12 mouse cellular contexts compared by ENCODE assay signal in genomic region chr16:95459325-95459691, GRCm38 (mm10).
DNase-seq lines count a peak whose midpoint lies in the region; ATAC-seq and TF ChIP-seq lines count a peak whose summit lies in the region.
"Had no signal": no experiment of that assay in that cellular context is flagged by ENCODE, and none has a peak within 500 bp of the region (broad histone marks: within the 10 kb centered on the region; RNA-seq: fewer than 3 reads in every experiment).

No protein-coding gene starts in this region.

- H3K27ac ChIP-seq in layer of hippocampus, adult 2 months = peak overlapping the region; percentile 77; the same call in 1 of the 2 replicates
- peak overlapping the region; percentile 73; the same call in 1 of the 2 replicates for H3K27ac ChIP-seq in heart, embryonic 13.5 days (replicated peaks)

- H3K9me3 ChIP-seq in heart, embryonic 13.5 days = no peaks in the 10 kb centered on the region
- no peaks in the 10 kb centered on the region for H3K9me3 ChIP-seq in megakaryocyte, embryonic 14.5 days

- H3K9ac ChIP-seq in heart, embryonic 13.5 days = no peak overlapping the region

- H3K4me3 ChIP-seq in layer of hippocampus, adult 2 months = peak overlapping the region; percentile 38; the same call in 1 of the 2 replicates
- H3K4me3 ChIP-seq in heart, embryonic 13.5 days = peak overlapping the region; percentile 48
- H3K4me3 ChIP-seq in megakaryocyte, embryonic 14.5 days (replicated peaks) = peak overlapping the region; percentile 93

- H3K27me3 ChIP-seq in heart, embryonic 13.5 days (replicated peaks) = no peaks in the 10 kb centered on the region
- H3K27me3 ChIP-seq in megakaryocyte, embryonic 14.5 days (replicated peaks) = peaks cover 26% of the 10 kb centered on the region

- DNase-seq in layer of hippocampus, adult 2 months (ENCODE audit: low spot score in 2 of 2) = no peak
- DNase-seq in layer of hippocampus, adult 8-10 months (ENCODE audit: low spot score in 2 of 2) = no peak
- DNase-seq in kidney, postnatal 25 days = peak; percentile 41 to 77
- DNase-seq in spleen, adult 12 weeks (ENCODE audit: low spot score) = no peak
- no peak for DNase-seq in embryo, embryonic 10.5 days (ENCODE audit: low spot score)
- no peak for DNase-seq in retina, embryonic 14.5 days (ENCODE audit: low spot score)
- DNase-seq: cerebellum, adult 18-20 months; gastrocnemius, postnatal 36 days; right cerebral cortex, postnatal 14 days had no signal

- no peak for ATAC-seq in heart, embryonic 13.5 days (ENCODE audit: extremely low read depth, insufficient number of reproducible peaks, low FRiP score, low TSS enrichment)
- ATAC-seq: activated CD4-positive, CD25-positive, alpha-beta regulatory T cell, adult 4 months had no signal

- peaks cover 17% of the 10 kb centered on the region for H3K4me1 ChIP-seq in heart, embryonic 13.5 days
- peaks cover 64% of the 10 kb centered on the region for H3K4me1 ChIP-seq in megakaryocyte, embryonic 14.5 days

- no peaks in the 10 kb centered on the region for H3K36me3 ChIP-seq in heart, embryonic 13.5 days
- H3K36me3 ChIP-seq in megakaryocyte, embryonic 14.5 days (replicated peaks; ENCODE audit: low read length) = no peaks in the 10 kb centered on the region

- no peak overlapping the region for H3K4me2 ChIP-seq in heart, embryonic 13.5 days

- TF ChIP-seq CTCF in layer of hippocampus, adult 2 months (conservative IDR thresholded peaks at IDR 0.05) = no peak

- WGBS in heart, embryonic 13.5 days = 47% methylated on average over 5 of the region's 5 CpGs

Comparison
In these comparisons a context has a peak if more than half of its experiments do, and no peak if none do; other contexts are left out.
1. DNase-seq: peak in kidney, postnatal 25 days (2 of 2); none in layer of hippocampus, adult 2 months (0 of 2), layer of hippocampus, adult 8-10 months (0 of 2), spleen, adult 12 weeks (single experiment), embryo, embryonic 10.5 days (single experiment) and retina, embryonic 14.5 days (single experiment).
2. H3K4me3 ChIP-seq: peak in every context shown above with its lines; median percentile 93 in megakaryocyte, embryonic 14.5 days; 48 in heart, embryonic 13.5 days; 38 in layer of hippocampus, adult 2 months.